Mouse (Mus musculus) spleen, adult 2 months (tissue): ENCODE data around the gene Pter. TPM values are rescaled to one million over a fixed set of nuclear protein-coding genes. Genes with fewer than 3 reads are reported as not detected.

Source experiments
- DNase-seq, 2 experiments: peaks; one replicate each; pipeline versions ENCODE4 v3.0.0 to v3.0.0-alpha.2; 2012 to 2021; ENCODE audit warnings: low spot score in 2 of 2, low read depth in 1 of 2
- H3K27ac ChIP-seq: fragments of 200-500 bp; 2 replicates; pipeline ENCODE4 v1.5.1; 2012; ENCODE audit warnings: low read length, inconsistent platforms; ENCODE audit not compliant: insufficient read depth
- H3K27me3 ChIP-seq: fragments of 200-500 bp; 2 replicates; pipeline ENCODE4 v1.6.1; 2012; ENCODE audit warnings: mild to moderate bottlenecking, moderate library complexity, low read length, inconsistent platforms; ENCODE audit not compliant: control insufficient read depth, insufficient read depth
- H3K36me3 ChIP-seq: fragments of 200-500 bp; 2 replicates; pipeline ENCODE4 v1.6.1; 2012; ENCODE audit warnings: mild to moderate bottlenecking, low read length, inconsistent platforms; ENCODE audit not compliant: control insufficient read depth, insufficient read depth
- H3K4me1 ChIP-seq: fragments of 200-500 bp; 2 replicates; pipeline ENCODE4 v1.6.1; 2011; ENCODE audit warnings: inconsistent platforms; ENCODE audit not compliant: control insufficient read depth, insufficient read depth, insufficient read length
- H3K4me3 ChIP-seq: fragments of 200-500 bp; 2 replicates; pipeline ENCODE4 v1.5.1; 2011; ENCODE audit warnings: mild to moderate bottlenecking, inconsistent platforms; ENCODE audit not compliant: insufficient read depth, insufficient read length; ENCODE audit errors: extremely low read depth
- CTCF ChIP-seq: fragments of 200-500 bp; IDR thresholded peaks from 2 replicates; pipeline ENCODE4 v1.5.1; 2011; ENCODE audit warnings: mild to moderate bottlenecking, inconsistent platforms; ENCODE audit not compliant: insufficient read depth, insufficient read length, insufficient replicate concordance; ENCODE audit errors: extremely low read depth
- POLR2A ChIP-seq: fragments of 200-500 bp; IDR thresholded peaks from 2 replicates; pipeline ENCODE4 v1.6.1; 2011; ENCODE audit warnings: low read depth, low read length, inconsistent platforms
- WGBS: fragments of 180-500 bp; shearing (Covaris S2); methylation state at CpG from one replicate; pipeline ENCODE4 v1.1.7; 2018; 5-methylcytosine and 5-hydroxymethylcytosine counted together
- polyA plus RNA-seq: library from polyadenylated mRNA; depleted of rRNA; stranded (reverse); fragments of >200 nt; gene quantifications from 2 replicates; pipeline ENCODE4 v1.2.3, GENCODE M21; 2012; rRNA removed

Pter gene
- polyA plus RNA-seq: 0.40 and 0.54 TPM in 2 replicates

DNA sequence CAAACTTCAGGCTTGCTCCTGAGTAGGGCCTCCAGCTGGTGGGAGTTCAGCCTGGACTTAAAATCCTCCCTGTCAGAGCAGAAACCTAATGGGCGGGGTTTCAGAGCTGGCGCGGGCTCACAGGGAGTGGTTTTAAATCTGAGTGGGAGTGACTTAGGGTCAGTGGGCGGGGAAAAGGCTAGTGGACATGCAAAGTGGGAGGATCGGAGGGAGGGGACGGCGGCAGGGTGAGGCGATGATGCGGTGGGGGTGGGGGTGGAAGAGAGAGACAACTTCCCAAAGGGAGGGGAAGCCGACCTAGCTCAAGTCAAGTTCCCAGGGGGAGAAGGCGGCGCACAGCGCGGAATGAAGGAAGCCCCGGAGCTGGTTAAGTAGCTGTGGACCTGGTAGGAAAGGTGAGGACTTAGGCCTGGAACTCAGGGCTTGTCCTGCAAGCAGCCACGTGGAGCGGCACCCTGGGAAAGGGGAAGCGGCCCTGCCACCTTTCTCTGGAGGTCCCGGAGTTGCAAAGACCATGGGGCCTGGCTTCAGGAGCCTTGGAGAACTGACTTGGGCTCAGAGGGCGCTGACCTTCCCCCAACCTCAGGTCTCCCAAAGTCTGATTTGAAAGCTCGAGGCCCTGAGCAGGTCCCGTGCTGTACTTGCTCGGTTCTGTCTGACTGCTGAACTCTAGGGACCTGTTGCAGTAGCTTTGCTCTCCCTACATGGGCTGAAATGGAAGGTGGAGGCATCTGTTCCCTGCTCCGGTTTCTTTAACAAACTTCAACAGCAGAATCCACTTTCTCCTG, at the start of gene Pter:
Gene Pter, plus strand, starts transcription at position 238 of the 788 bp plus-strand sequence.
- no peak for TF ChIP-seq CTCF
- no peak for TF ChIP-seq POLR2A
- WGBS: 2% methylated on average over 24 of the region's 24 CpGs
- no peaks in the 10 kb centered on the region for H3K4me1 ChIP-seq
- no peaks in the 10 kb centered on the region for H3K36me3 ChIP-seq
- no peaks in the 10 kb centered on the region for H3K27me3 ChIP-seq
- peak; percentile 36 to 45 for DNase-seq
- no peak within 1 kb of the TSS for H3K27ac ChIP-seq
- H3K4me3 ChIP-seq: peak within 1 kb of the TSS; percentile 44

GRCm38 (mm10) chr2:12874232-12874631, 49.6 kb upstream of the Pter start:
- H3K4me3 ChIP-seq: no peak overlapping the region
- H3K4me1 ChIP-seq: no peaks in the 10 kb centered on the region
- WGBS: 67% methylated on average over 1 of the region's 1 CpGs
- H3K27ac ChIP-seq: no peak overlapping the region
- no peaks in the 10 kb centered on the region; the same call in 1 of the 2 replicates for H3K27me3 ChIP-seq
- DNase-seq: no peak
- H3K36me3 ChIP-seq: no peaks in the 10 kb centered on the region
- TF ChIP-seq CTCF: no peak
- no peak for TF ChIP-seq POLR2A

GRCm38 (mm10) chr2:12879492-12879891, 44.3 kb upstream of the Pter start:
- no peaks in the 10 kb centered on the region for H3K36me3 ChIP-seq
- H3K4me1 ChIP-seq: no peaks in the 10 kb centered on the region
- no peaks in the 10 kb centered on the region; the same call in 1 of the 2 replicates for H3K27me3 ChIP-seq
- H3K27ac ChIP-seq: no peak overlapping the region
- TF ChIP-seq POLR2A: no peak
- no peak for TF ChIP-seq CTCF
- DNase-seq: no peak
- H3K4me3 ChIP-seq: no peak overlapping the region
- 74% methylated on average over 2 of the region's 2 CpGs for WGBS

- Histone ChIP-seq H3K4me1 (no peaks in the 10 kb centered on the region), H3K36me3 (no peaks in the 10 kb centered on the region), H3K4me3 (no peak overlapping the region), H3K27ac (no peak overlapping the region), H3K27me3 (no peaks in the 10 kb centered on the region; the same call in 1 of the 2 replicates)
- whole genome bisulfite sequencing: 64% methylated on average over 1 of the region's 1 CpGs
- no peak for TF ChIP-seq CTCF
- no peak for TF ChIP-seq POLR2A
- DNase-seq: no peak
Measured at GRCm38 (mm10) chr2:12881009-12881408, 42.8 kb upstream of the Pter start.

DNA sequence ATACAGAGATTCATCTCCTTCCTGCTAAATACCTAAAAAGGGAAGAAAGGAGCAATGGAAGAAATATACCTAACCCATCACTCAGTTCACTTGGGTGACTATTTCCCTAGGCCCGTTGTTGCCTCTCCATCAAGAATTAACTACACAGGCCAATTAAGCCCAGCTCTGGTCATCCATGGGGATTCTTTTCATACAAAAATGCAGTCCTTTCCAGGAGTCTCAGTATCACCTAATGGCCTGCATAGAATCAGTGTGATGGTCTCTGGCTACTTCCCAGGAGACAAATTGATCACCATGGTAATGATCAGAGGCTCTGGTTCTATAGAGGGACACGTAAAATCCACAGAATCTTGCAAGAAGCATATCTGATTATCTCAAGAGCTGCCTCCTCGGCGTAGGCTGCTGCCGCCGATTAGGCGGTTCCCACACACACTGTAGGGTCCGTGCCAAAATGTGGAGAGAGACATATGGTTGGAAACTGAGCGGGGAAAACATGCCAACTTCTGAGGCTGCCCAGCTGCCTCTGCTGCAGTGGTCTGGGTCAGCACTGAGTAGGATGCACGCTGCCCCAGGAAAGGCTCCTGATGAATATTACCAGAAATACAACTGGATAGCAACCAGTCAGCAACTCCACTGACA, 40.4 kb upstream of the Pter start:
- Histone ChIP-seq H3K4me3 (no peak overlapping the region), H3K4me1 (no peaks in the 10 kb centered on the region), H3K27me3 (no peaks in the 10 kb centered on the region), H3K27ac (no peak overlapping the region), H3K36me3 (no peaks in the 10 kb centered on the region)
- DNase-seq: no peak
- TF ChIP-seq CTCF (no peak), POLR2A (no peak)
- WGBS: 87% methylated on average over 10 of the region's 10 CpGs

DNA sequence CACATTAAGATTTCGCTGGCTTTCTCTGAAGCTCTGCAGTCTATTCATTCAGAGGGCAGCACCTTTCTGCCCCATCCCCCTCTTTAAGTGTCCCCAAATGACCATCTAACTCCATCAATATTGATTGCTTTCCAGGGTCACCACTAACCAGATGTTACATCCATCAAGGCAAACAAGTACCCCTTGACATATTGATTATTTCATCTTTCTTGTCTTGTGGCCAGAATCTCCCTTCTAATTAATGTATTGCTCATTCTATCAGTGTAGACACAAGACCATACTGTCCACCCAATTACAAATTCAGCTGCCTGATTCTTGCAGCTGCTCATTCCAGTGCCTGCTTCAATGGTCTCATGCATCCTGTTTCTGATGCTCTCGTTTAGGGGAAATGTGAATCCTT, 36.8 kb upstream of the Pter start:
- no peak for DNase-seq

DNA sequence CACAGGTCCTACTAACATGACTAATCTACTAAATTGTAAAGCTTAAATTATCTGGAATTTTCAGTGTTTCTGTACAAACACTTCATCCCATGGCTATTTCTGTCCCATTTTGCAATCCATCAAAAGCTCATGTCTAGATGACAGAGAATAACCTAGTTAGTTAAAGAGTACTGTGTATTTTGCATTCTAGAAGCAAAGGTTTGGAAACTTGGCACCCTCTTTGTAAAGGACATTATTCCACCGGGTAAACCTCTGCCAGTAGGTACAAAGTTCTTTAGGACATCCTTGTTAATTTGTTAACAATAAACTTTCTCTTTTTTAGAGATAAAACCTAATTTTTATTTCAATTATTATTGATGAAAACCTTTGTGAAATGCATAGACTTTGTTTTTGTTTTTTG, 18.1 kb upstream of the Pter start:
- DNase-seq: no peak
- H3K36me3 ChIP-seq: no peaks in the 10 kb centered on the region
- 95% methylated on average over 1 of the region's 1 CpGs for WGBS
- H3K27ac ChIP-seq: no peak overlapping the region
- no peak overlapping the region for H3K4me3 ChIP-seq
- H3K27me3 ChIP-seq: no peaks in the 10 kb centered on the region
- no peaks in the 10 kb centered on the region for H3K4me1 ChIP-seq
- TF ChIP-seq CTCF: no peak
- no peak for TF ChIP-seq POLR2A

More for the DNA sequence above, 36.8 kb upstream of the Pter start:
- H3K4me1 ChIP-seq: no peaks in the 10 kb centered on the region
- no peak overlapping the region for H3K27ac ChIP-seq
- WGBS: 70% methylated on average over 2 of the region's 2 CpGs
- no peak for TF ChIP-seq CTCF
- no peak for TF ChIP-seq POLR2A
- no peak overlapping the region for H3K4me3 ChIP-seq
- H3K27me3 ChIP-seq: no peaks in the 10 kb centered on the region
- no peaks in the 10 kb centered on the region for H3K36me3 ChIP-seq
